Mouse (Mus musculus) CD4-positive, CD25-positive, alpha-beta regulatory T cell, adult 4 months (primary cell): ENCODE data around the gene Rngtt. TPM values are rescaled to one million over a fixed set of nuclear protein-coding genes. Genes with fewer than 3 reads are reported as not detected.
"Not testable (repeated sequence)": the region's sequence is repeated elsewhere in the genome, so short reads cannot be mapped to it uniquely, and the experiment has no call there.

Experiments
- ATAC-seq: one replicate; pipeline ENCODE4 v1.8.0; 2017
- polyA plus RNA-seq, 2 experiments: library from polyadenylated mRNA; unstranded; fragments of 100-300 nt; shearing (Covaris generic); gene quantifications; one replicate each; pipeline ENCODE4 v1.2.1; 2017

Gene Rngtt
- polyA plus RNA-seq, 2 experiments from 2014 or later = 62.4 to 63.0 TPM

GRCm38 (mm10) chr4:33446881-33447280 is 136.8 kb downstream of the Rngtt start:
- ATAC-seq = no peak

GRCm38 (mm10) chr4:33450356-33450755 is 140.2 kb downstream of the Rngtt start:
- not testable (repeated sequence) for ATAC-seq

- ATAC-seq = no peak
Observed at GRCm38 (mm10) chr4:33459851-33460250, 149.7 kb downstream of the Rngtt start.

GRCm38 (mm10) chr4:33464432-33464831 is 154.3 kb downstream of the Rngtt start:
- no peak for ATAC-seq

GRCm38 (mm10) chr4:33465871-33466270 is 155.8 kb downstream of the Rngtt start:
- no peak for ATAC-seq

- peak; percentile 42 for ATAC-seq
Observed at GRCm38 (mm10) chr4:33466970-33467399, 156.9 kb downstream of the Rngtt start.

- ATAC-seq = peak; percentile 79
Observed at GRCm38 (mm10) chr4:33467627-33468026, 157.5 kb downstream of the Rngtt start.

- no peak for ATAC-seq
Observed at GRCm38 (mm10) chr4:33468151-33468550, 158.0 kb downstream of the Rngtt start.

- no peak for ATAC-seq
Observed at GRCm38 (mm10) chr4:33470671-33471302, 160.7 kb downstream of the Rngtt start.

- no peak for ATAC-seq
Observed at GRCm38 (mm10) chr4:33478011-33478785, 168.1 kb downstream of the Rngtt start.

GRCm38 (mm10) chr4:33481721-33482120 is 171.6 kb downstream of the Rngtt start:
- no peak for ATAC-seq

GRCm38 (mm10) chr4:33486050-33486449 is 175.9 kb downstream of the Rngtt start:
- ATAC-seq = no peak

GRCm38 (mm10) chr4:33491108-33491507 is 181.0 kb downstream of the Rngtt start:
- no peak for ATAC-seq

- ATAC-seq = no peak
Observed at GRCm38 (mm10) chr4:33494377-33494776, 184.3 kb downstream of the Rngtt start.

- ATAC-seq = no peak
Observed at GRCm38 (mm10) chr4:33496985-33497384, 186.9 kb downstream of the Rngtt start.

GRCm38 (mm10) chr4:33497657-33498056 is 187.5 kb downstream of the Rngtt start:
- no peak for ATAC-seq

- no peak for ATAC-seq
Observed at GRCm38 (mm10) chr4:33498160-33498874, 188.2 kb downstream of the Rngtt start.

GRCm38 (mm10) chr4:33506638-33507037 is 196.5 kb downstream of the Rngtt start:
- ATAC-seq = no peak

- ATAC-seq = no peak
Observed at GRCm38 (mm10) chr4:33510544-33510943, 200.4 kb downstream of the Rngtt start.

- ATAC-seq = no peak
Observed at GRCm38 (mm10) chr4:33513421-33513820, 203.3 kb downstream of the Rngtt start.

- ATAC-seq = no peak
Observed at GRCm38 (mm10) chr4:33514108-33515000, 204.2 kb downstream of the Rngtt start.

GRCm38 (mm10) chr4:33520196-33520595 is 210.1 kb downstream of the Rngtt start:
- no peak for ATAC-seq
